Mouse (Mus musculus) neural tube, embryonic 15.5 days (tissue): Measurements from ENCODE around the gene Atf6. TPM values are rescaled to one million over a fixed set of nuclear protein-coding genes. Genes with fewer than 3 reads are reported as not detected.

Source experiments
- ATAC-seq: fragments of 200-750 bp; cut with Nextera tagmentation; 2 replicates; pipeline ENCODE4 v1.8.0; 2017; ENCODE audit warnings: mild to moderate bottlenecking, moderate TSS enrichment, moderate library complexity; ENCODE audit not compliant: low FRiP score
- H3K27ac ChIP-seq: fragments of 300-500 bp; sonication (generic); replicated peaks from 2 replicates; pipeline ENCODE4 v1.5.1; 2015; ENCODE audit warnings: mild to moderate bottlenecking, inconsistent platforms
- H3K27me3 ChIP-seq: fragments of 300-500 bp; sonication (generic); replicated peaks from 2 replicates; pipeline ENCODE4 v1.6.1; 2015; ENCODE audit warnings: inconsistent platforms
- H3K36me3 ChIP-seq: fragments of 300-500 bp; sonication (generic); 2 replicates; pipeline ENCODE4 v1.6.1; 2015; ENCODE audit warnings: inconsistent platforms
- H3K4me1 ChIP-seq: fragments of 300-500 bp; sonication (generic); 2 replicates; pipeline ENCODE4 v1.6.1; 2015; ENCODE audit warnings: inconsistent platforms
- H3K4me2 ChIP-seq: fragments of 300-500 bp; sonication (generic); 2 replicates; pipeline ENCODE4 v1.6.1; 2015; ENCODE audit warnings: inconsistent platforms, mild to moderate bottlenecking, moderate library complexity
- H3K4me3 ChIP-seq: fragments of 300-500 bp; sonication (generic); replicated peaks from 2 replicates; pipeline ENCODE4 v1.5.1; 2015; ENCODE audit warnings: mild to moderate bottlenecking, inconsistent platforms
- H3K9ac ChIP-seq: fragments of 300-500 bp; sonication (generic); replicated peaks from 2 replicates; pipeline ENCODE4 v1.6.1; 2015; ENCODE audit warnings: mild to moderate bottlenecking, inconsistent platforms
- H3K9me3 ChIP-seq: fragments of 300-500 bp; sonication (generic); replicated peaks from 2 replicates; pipeline ENCODE4 v1.6.1; 2016; ENCODE audit warnings: inconsistent platforms
- WGBS: fragments of 180-500 bp; shearing (Covaris S2); methylation state at CpG from one replicate; pipeline ENCODE4 v1.1.7; 2015; ENCODE audit warnings: mixed read lengths; 5-methylcytosine and 5-hydroxymethylcytosine counted together
- polyA plus RNA-seq: library from polyadenylated mRNA; unstranded; fragments of >200 nt; fragmentation: Nextera tagmentation; extraction: Ambion mirVana; gene quantifications from 2 replicates; pipeline ENCODE4 v1.2.1, GENCODE M21; 2015

Atf6 gene
- polyA plus RNA-seq, 1 experiment from 2014 or later = 7.2 TPM

DNA sequence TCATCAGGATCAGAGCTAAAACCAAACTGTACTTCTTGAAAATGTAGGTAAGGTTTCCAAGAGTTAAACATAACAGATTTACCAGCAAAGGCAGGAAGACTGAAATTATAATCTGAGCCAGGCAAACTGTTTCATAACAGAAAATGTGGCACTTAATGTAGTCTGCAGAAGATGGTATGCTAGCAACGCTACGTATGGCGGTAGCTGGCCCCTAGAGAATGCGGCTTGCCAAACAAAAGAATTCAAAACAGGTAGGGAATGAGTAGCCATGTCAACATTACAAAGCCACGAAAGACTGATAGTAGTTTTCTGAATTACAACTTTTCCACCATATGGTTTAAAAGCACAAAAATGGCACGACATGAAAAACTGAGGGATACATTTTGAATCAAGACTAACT, 38.2 kb downstream of the Atf6 start:
- peaks cover 7% of the 10 kb centered on the region; the same call in 1 of the 2 replicates for H3K36me3 ChIP-seq
- no peaks in the 10 kb centered on the region for H3K27me3 ChIP-seq
- H3K4me2 ChIP-seq = no peak overlapping the region
- H3K4me1 ChIP-seq = no peaks in the 10 kb centered on the region
- H3K27ac ChIP-seq = no peak overlapping the region
- no peaks in the 10 kb centered on the region for H3K9me3 ChIP-seq
- no peak overlapping the region for H3K4me3 ChIP-seq
- H3K9ac ChIP-seq = no peak overlapping the region
- ATAC-seq = no peak
- 91% methylated on average over 6 of the region's 6 CpGs for WGBS

DNA sequence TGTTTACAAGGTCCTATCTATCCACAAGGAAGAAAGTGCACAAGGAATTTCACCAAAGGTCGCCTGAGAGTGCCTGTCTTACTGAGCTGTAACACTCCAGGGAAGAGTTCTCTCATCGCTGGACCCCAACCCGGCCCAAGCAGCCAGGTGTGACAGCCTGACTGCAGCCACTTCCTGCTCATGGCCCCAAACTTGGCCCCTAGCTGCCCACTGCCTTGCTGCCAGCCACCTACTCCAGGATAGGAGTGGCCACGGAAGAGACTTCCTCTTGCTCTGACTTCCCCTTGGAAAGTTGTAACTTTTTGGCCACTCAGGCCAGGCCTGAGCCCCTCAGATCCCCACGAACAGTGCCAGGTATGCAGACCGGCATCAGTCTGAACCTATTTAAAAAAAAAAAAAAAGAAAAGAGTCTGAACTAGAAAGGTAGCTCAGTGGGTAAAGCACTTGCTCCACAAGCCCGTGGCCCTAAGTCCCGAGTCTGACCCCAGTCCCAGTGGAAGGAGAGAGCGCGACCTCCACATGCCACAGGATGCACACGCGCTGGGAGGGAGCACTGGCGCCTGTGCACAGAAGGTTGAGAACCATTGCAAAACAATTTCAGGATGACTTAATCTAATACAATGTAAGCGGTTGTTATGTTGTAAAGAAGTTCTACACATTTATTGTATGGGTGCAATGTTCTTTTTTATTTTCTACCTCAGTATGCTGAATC, 47.3 kb downstream of the Atf6 start:
- WGBS = 90% methylated on average over 14 of the region's 14 CpGs
- Histone ChIP-seq H3K36me3 (peaks cover 9% of the 10 kb centered on the region; the same call in 1 of the 2 replicates), H3K4me2 (no peak overlapping the region), H3K9me3 (no peaks in the 10 kb centered on the region), H3K4me1 (no peaks in the 10 kb centered on the region), H3K27me3 (no peaks in the 10 kb centered on the region), H3K9ac (no peak overlapping the region), H3K27ac (no peak overlapping the region), H3K4me3 (no peak overlapping the region)
- ATAC-seq = no peak

DNA sequence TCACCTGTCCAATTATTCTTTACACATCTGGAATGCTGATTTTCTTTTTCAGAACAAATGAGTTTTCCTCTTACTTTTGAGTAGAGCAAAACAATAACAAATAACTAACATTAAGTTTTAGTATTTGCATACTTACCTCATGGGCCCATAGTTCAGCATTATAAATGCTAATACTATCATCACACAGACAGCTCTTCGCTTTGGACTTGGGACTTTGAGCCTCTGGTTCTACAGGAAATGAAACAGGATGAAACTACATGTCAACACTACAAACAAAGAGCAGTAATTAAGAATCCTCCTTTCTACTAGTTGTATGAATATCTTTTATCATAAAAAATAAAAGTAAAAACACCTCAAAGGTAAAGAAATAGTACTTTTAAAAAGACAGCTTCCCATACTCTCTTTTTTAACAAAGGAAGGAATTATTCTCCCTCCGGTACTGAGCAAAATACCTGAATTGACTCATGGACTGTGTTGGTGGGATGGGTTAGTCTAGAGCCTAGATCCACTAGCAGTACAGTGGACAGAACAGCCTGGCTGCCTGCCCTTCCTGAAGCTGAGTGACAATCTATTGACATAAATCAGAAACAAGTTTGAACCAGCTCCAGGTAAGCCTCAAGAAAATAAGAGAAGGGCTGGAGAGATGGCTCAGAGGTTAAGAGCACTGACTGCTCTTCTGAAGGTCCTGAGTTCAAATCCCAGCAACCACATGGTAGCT, 52.1 kb downstream of the Atf6 start:
- H3K4me2 ChIP-seq = no peak overlapping the region
- H3K4me3 ChIP-seq = no peak overlapping the region
- WGBS = 97% methylated on average over 2 of the region's 2 CpGs
- ATAC-seq = no peak
- H3K27ac ChIP-seq = no peak overlapping the region
- no peak overlapping the region for H3K9ac ChIP-seq
- no peaks in the 10 kb centered on the region for H3K9me3 ChIP-seq
- H3K27me3 ChIP-seq = no peaks in the 10 kb centered on the region
- H3K36me3 ChIP-seq = peaks cover 18% of the 10 kb centered on the region; the same call in 1 of the 2 replicates
- no peaks in the 10 kb centered on the region for H3K4me1 ChIP-seq

DNA sequence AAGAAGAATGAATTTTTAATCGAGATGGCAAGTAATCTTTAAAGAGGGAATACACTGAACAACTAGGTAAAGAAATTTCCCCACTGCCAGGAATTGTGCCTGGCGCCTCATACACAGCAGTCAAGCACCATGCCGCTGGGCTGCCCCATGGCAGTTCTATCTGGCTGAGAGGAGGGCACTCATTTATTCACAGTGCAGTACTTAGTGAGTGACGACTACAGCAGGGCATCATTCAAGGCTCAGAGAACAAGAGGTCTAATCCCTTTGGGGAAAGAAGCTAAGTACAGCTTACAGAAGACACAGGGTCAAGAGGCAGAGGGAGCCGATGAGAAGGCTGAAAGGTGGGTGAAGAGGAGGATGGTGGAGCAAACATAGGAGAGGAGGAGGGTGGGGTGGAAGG, 54.7 kb downstream of the Atf6 start:
- H3K9ac ChIP-seq = no peak overlapping the region
- H3K27ac ChIP-seq = no peak overlapping the region
- no peak overlapping the region for H3K4me3 ChIP-seq
- ATAC-seq = no peak
- H3K36me3 ChIP-seq = peaks cover 13% of the 10 kb centered on the region; the same call in 1 of the 2 replicates
- H3K27me3 ChIP-seq = no peaks in the 10 kb centered on the region
- H3K4me2 ChIP-seq = no peak overlapping the region
- WGBS = 73% methylated on average over 5 of the region's 5 CpGs
- no peaks in the 10 kb centered on the region for H3K4me1 ChIP-seq
- H3K9me3 ChIP-seq = no peaks in the 10 kb centered on the region

DNA sequence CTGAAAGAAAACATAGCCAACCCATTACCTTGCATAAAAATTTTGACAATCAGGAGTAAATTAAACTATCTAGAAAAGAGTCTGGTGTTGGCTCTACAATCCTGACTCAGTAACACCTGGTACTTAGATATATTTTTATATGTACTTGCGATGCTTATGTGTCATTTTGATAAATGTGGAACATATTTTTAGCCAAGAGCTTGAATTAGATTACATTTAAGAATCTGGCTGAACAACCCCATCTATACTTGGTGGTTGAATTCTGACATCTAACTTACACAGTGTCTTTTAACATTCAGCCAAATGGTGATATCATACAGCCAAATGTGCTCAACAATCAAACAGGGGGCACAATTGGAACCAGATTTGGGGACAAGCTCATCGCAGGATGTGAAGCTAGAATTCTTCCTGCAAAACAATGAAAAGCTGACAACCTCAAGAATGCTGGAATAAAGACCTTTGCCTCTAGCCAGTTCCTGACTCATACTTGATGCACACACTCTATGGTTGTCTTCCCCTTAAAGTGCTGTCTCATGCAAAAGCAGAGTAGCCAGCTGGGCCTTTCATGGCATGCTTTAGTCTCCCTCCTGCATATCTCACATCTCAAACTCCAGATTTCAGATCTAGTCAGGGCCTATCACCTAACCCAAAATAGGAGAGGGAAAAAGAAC, 59.8 kb downstream of the Atf6 start:
- Histone ChIP-seq H3K9me3 (no peaks in the 10 kb centered on the region), H3K4me2 (no peak overlapping the region), H3K4me3 (no peak overlapping the region), H3K9ac (no peak overlapping the region), H3K4me1 (no peaks in the 10 kb centered on the region), H3K27me3 (no peaks in the 10 kb centered on the region), H3K36me3 (peaks cover 9% of the 10 kb centered on the region; the same call in 1 of the 2 replicates), H3K27ac (no peak overlapping the region)
- 98% methylated on average over 2 of the region's 2 CpGs for WGBS
- ATAC-seq = no peak

DNA sequence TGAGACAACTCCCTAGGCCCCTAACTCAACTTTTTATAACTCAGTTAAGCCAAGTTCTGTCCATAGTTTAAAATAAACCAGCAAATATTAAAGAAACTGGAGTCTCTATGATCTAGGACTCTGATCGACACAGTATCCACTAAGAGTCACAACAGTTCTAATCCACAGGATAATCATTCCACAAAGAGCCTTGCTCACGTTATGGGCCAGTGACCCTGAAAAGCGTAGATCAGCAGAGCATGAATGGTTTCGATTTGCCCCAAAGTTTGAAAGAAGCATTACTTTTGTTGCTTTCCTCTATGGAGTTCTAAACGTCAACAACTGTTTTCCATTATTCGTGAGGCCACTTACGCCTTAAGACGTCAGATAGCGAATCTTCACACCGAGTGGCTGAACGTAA, 62.9 kb downstream of the Atf6 start:
- H3K4me1 ChIP-seq = no peaks in the 10 kb centered on the region
- no peak for ATAC-seq
- no peaks in the 10 kb centered on the region for H3K36me3 ChIP-seq
- H3K27me3 ChIP-seq = no peaks in the 10 kb centered on the region
- no peak overlapping the region for H3K9ac ChIP-seq
- H3K4me2 ChIP-seq = no peak overlapping the region
- 67% methylated on average over 11 of the region's 11 CpGs for WGBS
- no peak overlapping the region for H3K27ac ChIP-seq
- H3K9me3 ChIP-seq = no peaks in the 10 kb centered on the region
- no peak overlapping the region for H3K4me3 ChIP-seq

DNA sequence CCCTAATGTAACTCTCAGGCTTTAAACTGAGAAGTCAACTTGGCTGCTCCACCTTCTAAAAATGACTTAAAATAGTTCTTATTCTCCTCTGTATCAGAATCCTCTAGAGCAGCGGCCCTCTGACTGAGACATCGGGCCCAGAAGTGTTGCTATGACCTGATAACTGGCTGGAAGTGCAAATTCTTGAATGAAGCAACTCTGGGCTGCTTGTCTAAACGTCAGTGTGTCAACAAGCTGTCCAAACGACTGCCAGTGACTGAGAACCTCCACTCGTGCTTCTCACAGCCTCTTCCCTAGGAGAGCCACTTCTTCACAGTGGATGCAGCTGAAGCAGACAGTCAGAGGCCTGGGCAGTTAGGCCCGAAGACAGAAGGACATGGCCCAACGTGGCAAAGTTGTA, 64.9 kb downstream of the Atf6 start:
- Histone ChIP-seq H3K4me2 (no peak overlapping the region), H3K9ac (no peak overlapping the region), H3K9me3 (no peaks in the 10 kb centered on the region), H3K36me3 (no peaks in the 10 kb centered on the region), H3K27ac (no peak overlapping the region), H3K4me1 (no peaks in the 10 kb centered on the region), H3K4me3 (no peak overlapping the region), H3K27me3 (no peaks in the 10 kb centered on the region)
- 71% methylated on average over 7 of the region's 7 CpGs for WGBS
- no peak for ATAC-seq

DNA sequence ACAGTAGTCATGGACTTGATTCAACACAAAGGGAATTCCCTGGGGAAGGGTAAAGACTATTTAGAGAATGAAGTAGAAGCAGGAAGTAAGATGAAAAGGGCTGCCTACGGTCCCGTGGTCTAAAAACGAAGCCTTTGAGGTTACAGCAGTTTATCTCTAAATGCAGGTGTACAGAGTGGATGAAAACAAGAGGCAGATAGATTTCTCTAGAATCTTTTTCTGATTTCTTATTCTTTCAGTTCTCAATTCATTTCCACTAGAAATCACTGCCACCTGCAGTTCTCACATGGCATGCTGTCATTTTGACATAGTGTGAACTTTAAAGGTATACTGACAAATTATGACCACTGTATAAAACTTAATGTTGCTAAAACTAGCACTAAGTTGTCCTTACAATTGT, 66.9 kb downstream of the Atf6 start:
- no peak for ATAC-seq
- WGBS = 76% methylated on average over 3 of the region's 3 CpGs
- H3K4me3 ChIP-seq = no peak overlapping the region

DNA sequence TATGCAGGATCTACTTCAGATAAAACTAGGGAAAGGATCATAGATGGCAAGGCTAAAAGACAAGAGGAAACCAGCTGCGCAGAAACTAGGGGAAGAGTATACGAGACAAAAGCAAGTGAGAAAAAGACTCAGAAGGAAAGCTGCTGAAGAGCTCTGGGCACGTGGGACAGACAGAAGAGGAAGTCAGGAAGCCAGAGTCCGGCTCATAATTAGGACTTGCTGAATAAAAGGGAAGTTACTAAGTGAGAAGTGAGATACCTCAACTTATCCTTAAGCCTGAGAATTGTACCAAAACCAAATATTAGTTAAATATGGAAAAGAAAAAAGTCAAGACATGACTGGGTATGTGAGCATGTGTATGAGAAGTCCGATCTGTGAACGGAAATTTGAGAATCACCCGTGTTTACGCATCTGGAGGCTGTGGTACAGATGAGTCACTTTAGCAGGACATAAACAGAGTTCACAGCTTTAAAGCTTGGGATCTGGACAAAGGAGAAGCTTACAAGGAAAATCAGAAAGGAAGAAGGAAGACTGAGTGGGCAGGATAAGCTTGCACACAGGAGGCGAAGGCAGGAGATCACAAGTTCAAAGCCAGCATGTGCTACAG, 71.7 kb downstream of the Atf6 start:
- Histone ChIP-seq H3K27me3 (no peaks in the 10 kb centered on the region), H3K9me3 (no peaks in the 10 kb centered on the region), H3K4me3 (no peak overlapping the region), H3K4me1 (no peaks in the 10 kb centered on the region), H3K4me2 (no peak overlapping the region), H3K36me3 (peaks cover 11% of the 10 kb centered on the region), H3K9ac (no peak overlapping the region), H3K27ac (no peak overlapping the region)
- ATAC-seq = no peak
- WGBS = 86% methylated on average over 9 of the region's 9 CpGs

More for the DNA sequence above, 66.9 kb downstream of the Atf6 start:
- no peak overlapping the region for H3K9ac ChIP-seq
- no peaks in the 10 kb centered on the region for H3K27me3 ChIP-seq
- H3K27ac ChIP-seq = no peak overlapping the region
- no peaks in the 10 kb centered on the region for H3K4me1 ChIP-seq
- H3K9me3 ChIP-seq = no peaks in the 10 kb centered on the region
- no peak overlapping the region for H3K4me2 ChIP-seq
- no peaks in the 10 kb centered on the region for H3K36me3 ChIP-seq

DNA sequence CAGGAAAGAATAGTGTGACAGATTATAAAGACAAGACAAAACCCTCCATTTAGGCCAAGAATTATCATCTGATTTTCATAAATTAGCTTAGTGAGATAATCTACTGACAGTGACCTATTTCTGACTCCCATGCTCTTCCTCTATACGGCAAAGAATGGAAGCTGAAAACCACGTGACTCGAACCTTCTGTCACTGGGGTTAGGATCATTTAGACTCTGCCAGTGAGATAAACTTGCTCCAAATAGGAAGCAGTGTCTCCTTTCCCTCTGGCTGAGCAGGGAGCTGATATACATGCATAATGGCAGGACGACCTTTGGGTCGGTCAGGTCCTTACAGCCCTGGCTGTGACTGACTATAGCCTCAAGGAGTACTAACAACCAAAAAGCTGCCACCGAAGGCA, 76.0 kb downstream of the Atf6 start:
- no peak for ATAC-seq
- no peak overlapping the region for H3K27ac ChIP-seq
- peaks cover 24% of the 10 kb centered on the region for H3K36me3 ChIP-seq
- H3K4me3 ChIP-seq = no peak overlapping the region
- no peaks in the 10 kb centered on the region for H3K27me3 ChIP-seq
- no peak overlapping the region for H3K9ac ChIP-seq
- H3K4me1 ChIP-seq = no peaks in the 10 kb centered on the region
- no peak overlapping the region for H3K4me2 ChIP-seq
- WGBS = 88% methylated on average over 6 of the region's 6 CpGs
- no peaks in the 10 kb centered on the region for H3K9me3 ChIP-seq

DNA sequence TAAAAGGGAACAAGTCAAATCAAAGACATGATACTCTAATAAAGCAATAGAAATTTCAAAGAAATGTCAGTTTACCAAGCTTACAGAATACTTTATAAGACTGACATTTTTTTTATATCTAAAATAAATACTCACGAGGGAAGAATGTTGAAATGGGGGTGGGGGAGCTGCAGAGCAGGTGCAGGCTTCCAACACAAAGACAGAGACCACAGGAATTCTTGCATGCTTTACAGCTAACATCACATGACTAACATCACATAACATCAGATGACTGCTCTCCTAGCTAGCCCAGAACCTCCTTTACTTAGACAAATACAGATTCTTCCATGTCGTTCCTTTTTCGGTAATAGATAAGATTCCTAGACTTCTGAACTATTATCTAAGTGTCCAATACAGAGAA, 76.6 kb downstream of the Atf6 start:
- 84% methylated on average over 3 of the region's 3 CpGs for WGBS
- H3K36me3 ChIP-seq = peaks cover 27% of the 10 kb centered on the region
- ATAC-seq = no peak
- no peak overlapping the region for H3K4me3 ChIP-seq
- H3K4me2 ChIP-seq = no peak overlapping the region
- no peaks in the 10 kb centered on the region for H3K4me1 ChIP-seq
- no peak overlapping the region for H3K27ac ChIP-seq
- no peaks in the 10 kb centered on the region for H3K27me3 ChIP-seq
- no peak overlapping the region for H3K9ac ChIP-seq
- no peaks in the 10 kb centered on the region for H3K9me3 ChIP-seq
